Mouse (Mus musculus) spleen, adult 12 weeks (tissue): ENCODE results near the gene Tpra1.
A peak's percentile ranks its signal among the peaks of the same experiment; 100 is the strongest.

Experiments used
- DNase-seq: peaks from one replicate; pipeline ENCODE4 v3.0.0; 2022; ENCODE audit warnings: low spot score

The Tpra1 gene

DNA sequence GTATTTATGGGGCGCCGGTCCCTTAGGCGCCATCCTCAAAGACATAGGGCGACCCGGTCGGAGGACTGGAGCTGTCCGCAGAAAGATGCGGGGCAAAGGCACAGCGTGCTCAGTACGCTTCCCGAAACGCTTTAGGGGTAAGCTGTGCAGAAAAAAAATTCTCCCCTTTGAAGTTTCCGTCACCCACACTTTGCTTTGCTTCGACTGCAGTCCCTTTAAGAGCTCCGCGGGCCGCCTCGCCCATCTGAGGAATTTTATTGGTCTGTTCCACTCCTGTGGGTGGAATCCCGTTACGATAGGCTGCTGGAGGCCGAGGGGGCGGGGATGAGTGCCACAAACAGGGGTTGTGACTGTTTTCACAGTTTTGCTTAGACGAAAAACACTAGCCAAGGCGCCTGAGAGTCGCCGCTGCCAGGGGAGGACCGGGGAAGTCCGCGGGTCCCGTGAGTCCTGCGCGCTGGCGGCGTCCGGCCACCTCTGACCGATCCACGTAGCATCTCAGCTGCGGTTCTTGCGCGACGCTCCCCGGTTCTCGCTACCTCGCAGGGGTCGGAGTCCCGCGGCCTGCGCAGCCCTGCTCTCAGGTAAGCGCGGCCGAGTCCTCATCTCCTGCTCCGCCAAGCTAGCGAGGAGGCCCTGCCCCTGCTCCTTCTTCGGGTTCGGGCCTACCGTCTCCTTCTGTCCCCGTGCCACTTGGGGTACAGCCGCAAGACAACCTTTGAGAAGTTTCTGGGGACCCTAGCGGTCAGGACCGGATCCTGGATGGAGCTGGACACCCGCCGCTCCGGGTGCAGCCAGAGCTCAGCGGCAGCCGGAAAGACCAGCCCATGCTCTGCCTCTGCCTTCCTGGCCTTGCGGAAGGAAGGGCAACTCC lies at the start of gene Tpra1:
Gene Tpra1, plus strand, starts transcription at position 305 of the 874 bp plus-strand sequence.
- peak; percentile 87 for DNase-seq

DNA sequence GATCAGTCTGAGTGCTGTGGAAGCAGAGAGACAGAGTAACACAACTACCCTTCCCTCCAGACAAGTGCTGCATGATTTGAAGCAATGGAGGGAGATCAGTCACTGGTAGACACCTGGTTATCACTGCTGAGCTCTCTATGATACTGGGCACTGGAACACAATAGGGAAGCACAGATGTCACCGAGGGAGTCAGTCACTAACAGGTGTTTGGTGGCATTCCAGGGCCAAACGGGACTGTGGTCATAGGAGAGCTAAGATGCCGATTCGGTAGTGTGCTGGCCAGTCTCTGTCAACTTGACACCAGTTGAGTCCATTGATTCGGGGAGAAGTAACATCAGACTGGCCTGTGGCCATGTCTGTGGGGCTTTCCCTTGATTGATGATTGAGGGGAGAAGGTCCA lies 47.5 kb upstream of the Tpra1 start:
- no peak for DNase-seq

DNA sequence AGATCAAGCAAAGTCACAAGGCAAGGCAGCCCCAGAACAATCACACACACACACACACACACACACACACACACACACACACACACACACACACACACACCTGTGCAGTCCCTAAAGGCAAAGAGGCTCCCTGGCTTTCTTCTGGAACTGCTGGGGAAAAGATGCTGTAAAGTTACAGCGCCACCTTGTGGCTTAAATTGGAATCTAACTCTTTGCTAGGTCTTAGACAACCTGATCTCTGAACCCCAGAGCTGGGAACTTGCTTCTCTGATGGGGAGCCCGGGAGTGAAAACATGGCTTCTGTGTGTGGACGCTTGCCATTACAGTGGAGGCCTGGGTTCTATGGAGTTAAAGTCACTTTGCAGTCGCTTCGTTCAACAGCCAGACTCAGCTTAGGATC lies 46.4 kb upstream of the Tpra1 start:
- peak; percentile 38 for DNase-seq

DNA sequence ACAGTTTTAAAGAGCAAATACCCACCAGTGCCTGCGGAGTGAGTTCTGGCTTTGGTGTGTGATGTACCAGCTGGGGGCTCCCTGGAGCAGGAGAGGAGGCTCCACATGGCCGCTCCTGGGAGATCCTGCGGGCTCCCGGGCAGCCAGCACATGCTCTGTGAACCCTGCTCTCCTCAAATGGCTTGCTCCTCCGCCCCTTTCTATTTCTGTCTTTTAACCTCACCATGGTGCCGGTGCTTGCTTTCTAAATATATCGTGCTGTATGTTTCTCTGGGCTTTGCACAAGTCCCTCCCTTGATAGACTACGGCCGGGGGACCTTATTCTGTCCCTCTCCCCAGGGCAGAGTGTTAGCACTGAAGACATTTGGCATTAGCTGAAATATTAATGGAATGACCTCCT lies 44.8 kb upstream of the Tpra1 start:
- DNase-seq: no peak

DNA sequence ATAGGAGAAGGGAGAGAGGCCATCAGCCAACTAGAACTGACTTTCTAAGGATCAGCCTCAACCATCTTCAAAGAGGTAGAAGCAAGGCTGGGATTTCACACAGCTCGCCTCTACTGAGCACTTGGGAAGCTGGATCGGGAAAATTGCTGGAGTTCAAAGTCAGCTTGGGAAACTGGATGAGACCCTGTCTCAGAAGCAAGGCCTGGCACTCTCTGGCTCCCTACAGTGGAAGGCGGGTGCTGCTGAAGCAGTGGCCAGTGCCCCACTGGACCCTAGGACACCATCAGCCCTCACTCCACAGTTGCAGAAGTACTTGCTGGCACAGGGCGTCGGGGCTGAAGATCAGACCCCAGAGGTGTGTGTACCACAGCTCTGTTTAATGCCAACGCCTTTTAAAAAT lies 44.2 kb upstream of the Tpra1 start:
- DNase-seq: no peak

DNA sequence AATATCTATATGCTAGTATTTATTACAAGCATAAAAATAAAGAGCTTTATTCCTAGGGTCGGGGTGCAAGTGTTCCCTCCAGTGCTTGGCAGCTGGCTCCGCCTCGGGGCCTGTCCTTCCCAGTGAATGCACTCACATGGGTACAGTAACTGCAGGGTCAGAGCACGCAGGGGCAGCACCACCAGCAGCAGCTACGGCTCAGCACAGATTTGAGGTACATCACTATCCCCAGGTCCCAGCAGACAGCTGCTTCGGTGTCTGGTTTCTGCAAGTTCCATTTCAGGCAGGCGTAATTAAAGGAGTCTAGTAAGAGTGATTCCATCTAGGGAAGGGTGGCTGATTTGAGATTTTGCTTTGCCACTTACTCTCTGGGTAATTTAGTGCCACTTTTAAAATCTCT lies 43.7 kb upstream of the Tpra1 start:
- no peak for DNase-seq

DNA sequence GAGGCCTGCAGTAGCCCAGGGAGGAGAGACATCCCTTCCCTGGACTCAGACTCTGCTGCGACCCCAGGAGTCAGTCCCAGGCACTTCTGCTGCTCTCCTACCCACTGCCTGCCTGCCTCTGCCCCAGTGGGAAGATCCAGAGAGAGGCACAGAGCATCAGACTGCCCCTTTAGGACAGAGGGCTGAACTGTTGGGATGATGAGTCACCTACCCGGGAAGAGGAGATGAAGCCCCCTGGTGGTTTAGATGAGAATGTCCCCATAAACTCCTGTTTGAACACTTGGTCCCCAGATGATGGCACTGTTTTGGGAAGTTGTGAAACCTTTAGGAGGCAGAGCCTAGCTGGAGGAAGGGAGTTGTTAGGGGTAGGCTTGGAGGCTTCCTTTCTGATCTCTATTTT lies 41.1 kb upstream of the Tpra1 start:
- DNase-seq: no peak

DNA sequence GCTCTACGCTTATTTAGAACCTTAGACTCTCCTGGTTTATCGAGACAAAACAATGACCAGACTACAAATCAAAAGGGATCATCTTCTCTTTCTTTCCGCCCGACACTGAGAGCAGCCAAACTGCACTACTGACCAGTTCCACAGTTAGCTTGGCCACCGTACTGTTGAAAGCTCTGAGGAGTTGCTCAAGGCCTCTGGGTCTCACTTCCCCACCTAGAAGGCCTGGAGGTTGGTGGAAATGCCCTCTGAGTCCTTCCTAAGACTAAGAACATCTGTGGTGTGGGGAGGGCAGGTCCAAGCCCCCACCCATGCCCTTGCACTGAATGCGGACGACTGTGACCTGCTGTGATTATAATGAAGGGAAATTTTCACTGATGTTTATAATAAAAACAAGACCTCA lies 36.3 kb upstream of the Tpra1 start:
- DNase-seq: no peak

DNA sequence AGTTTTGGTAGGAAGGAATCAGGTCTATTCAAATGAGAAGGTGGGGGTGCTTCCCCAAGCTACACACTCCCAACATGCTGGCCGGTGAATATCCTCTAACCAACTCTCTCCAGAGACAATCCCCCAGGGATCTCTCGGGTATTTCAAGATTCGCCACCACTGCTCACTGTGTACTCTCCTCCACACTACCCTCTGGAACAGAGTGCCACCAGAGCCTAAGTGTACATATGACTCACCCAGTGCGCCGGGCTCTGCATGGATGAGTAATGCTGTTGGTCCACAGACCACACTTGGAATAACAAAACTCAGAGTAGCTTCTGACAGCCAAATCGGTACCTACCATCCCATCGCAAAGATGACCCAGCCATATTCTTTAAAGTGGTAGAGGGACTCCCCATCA lies 32.6 kb upstream of the Tpra1 start:
- no peak for DNase-seq

DNA sequence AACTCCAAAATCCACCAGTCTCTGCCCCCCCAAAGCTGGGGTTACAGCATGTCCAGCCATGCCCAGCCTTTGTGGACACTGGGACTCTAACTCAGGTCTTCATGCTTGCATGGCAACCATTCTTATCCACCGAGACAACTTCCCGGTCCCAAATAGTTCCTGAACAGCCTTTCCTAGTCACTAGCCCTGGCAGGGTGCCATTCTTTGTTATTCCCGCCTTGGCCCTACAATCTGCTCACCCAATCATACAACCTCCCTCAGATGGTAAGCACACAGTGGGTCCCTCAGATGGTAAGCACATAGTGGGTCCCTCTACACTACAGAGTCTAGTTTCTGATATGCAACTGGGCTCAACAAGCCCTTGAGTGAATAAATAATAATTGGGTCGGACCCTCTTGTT lies 31.5 kb upstream of the Tpra1 start:
- no peak for DNase-seq

DNA sequence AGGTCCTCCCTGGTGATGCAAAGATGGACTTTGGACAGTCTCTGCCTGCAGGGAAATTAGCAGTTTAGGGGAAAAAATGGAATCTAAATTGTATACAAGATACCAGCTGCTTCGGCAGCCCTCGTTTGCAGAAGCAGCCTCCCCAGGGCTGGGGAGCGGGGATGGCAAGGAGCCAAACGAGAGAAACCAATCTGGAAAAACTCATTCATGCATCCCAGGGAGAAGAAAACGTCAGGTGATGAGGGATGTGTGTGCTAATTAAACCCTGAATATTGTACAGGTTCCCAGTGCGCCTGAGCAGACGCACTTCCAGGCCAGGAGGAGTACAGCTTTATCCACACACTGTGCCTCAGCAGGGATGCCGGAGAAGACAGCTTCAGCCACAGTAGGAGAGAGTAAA lies 30.5 kb upstream of the Tpra1 start:
- DNase-seq: no peak

DNA sequence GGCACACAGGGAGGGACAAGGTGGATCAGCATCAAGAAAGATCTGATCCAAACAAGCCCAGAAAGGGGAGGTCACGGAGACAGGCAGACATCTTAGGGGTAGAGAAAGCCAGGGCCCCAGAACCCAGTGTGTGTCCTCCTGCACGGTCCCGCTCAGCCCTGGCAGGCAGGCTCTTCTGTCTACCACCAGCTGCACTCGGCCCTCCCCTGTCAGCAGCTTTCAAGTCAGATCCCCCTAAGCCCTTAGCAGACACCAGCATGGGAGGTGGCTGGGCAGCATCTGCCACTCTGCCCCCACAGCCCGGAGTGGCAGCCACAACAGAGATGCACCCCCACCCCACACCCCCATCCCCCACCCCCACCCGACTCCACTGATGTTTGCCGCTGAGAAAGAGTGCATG lies 29.2 kb upstream of the Tpra1 start:
- no peak for DNase-seq

DNA sequence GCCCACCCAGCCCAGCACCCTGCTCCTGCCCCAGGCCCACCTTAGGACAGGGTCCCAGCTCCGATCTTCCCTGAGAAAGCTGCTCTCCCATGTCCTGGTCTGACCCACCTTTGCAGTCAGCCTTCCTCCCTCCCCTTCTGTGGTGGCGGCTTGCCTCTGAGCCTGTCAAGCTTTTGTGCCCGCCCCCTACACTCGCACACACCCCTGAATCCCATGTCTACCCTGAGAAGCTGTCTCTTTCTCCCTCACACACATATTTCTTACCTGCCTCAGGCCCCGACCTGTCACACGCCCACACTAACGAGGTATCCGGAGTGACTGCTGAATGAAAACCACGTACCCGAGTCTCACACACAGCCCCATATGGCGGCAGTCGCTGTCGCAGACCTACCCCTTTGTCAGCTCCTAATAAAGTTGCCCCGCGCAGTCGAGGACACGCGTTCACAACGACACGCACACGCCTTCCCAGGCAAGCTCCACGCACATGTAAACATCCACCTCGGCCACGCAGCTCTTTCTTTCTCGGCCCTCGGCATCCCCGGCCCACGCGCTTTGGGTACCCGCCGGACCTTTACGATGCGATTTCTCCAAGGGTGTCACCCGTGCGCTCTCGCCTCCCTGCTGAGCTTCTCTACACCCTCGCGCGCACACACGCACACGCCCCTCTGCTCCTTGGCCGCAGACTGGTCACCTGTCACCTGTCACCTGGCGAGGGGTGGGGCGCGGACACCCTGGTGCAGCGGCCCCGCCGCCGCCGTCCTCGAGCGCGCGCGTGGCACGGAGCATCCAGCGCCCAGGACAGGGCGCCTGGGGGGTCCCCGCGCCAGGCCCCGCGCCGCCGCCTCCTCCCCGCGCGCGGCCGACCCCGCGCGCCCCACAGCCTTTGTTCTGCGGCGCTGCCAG lies 27.8 kb upstream of the Tpra1 start:
- no peak for DNase-seq

DNA sequence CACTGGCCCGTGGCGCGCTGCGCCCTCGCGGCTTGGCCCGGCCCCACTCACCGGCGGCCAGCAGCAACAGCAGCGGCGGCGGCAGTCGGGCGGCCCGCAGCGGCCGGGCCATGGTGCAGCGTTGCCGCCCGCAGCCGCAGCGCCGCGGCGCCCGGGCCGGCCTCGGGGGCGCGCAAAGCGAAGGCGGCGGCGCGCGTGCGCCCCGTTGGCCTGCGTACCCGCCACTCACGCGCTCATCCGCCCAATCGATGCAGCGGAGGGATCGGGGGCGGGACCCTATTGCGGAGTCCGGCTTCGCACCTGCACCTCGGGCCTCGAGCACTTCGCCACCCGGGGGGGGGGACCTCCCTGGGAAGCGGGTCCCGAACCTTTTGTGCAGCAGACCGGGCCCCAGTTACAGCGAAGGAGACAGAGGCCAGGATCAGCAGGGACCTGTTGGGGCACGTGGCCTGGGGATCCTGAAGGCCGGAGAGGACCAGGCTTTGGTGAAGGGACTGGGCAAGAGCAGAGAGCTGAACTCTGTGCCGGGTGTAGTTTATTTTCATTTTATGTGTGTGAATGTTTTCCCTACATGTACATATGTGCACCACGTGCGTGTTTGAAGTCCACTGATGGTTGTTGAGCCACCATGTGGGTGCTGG lies 27.1 kb upstream of the Tpra1 start, which contains the start of gene Podxl2:
Gene Podxl2, minus strand, starts transcription at position 177 of the 641 bp plus-strand sequence.
- DNase-seq: no peak

DNA sequence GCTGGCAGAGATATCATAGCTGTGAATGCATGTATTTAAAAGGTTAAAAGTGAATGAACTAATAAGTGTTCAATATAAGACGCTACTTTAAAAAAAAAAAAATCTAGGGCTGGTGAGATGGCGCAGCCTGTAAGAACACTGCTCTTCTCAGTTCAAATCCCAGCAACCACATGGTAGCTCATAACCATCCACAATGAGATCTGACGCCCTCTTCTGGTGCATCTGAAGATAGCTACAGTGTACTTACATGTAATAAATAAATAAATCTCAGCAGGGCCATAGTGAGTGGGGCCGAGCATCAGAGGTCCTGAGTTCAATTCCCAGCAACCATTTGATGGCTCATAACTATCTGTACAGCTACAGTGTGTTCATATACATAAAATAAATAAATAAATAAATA lies 22.6 kb upstream of the Tpra1 start:
- no peak for DNase-seq

DNA sequence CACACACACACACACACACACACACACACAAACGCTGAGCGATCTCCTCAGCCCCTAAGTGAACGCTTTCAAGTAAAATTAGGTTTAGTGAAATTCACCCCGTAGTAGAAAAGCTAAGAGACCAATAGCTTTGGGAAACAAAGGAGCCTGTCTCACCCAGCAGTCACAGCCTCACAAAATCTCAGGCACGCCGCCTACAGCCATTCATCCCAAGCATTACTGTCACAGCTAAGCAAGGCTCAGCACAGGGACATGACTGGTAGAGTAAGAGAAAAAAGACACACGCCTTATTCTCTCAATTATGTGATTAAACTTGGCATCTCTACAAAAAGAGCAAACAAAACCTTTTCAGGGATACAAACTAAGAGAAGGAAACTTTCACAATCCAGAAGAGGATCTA lies 20.7 kb upstream of the Tpra1 start:
- DNase-seq: no peak

DNA sequence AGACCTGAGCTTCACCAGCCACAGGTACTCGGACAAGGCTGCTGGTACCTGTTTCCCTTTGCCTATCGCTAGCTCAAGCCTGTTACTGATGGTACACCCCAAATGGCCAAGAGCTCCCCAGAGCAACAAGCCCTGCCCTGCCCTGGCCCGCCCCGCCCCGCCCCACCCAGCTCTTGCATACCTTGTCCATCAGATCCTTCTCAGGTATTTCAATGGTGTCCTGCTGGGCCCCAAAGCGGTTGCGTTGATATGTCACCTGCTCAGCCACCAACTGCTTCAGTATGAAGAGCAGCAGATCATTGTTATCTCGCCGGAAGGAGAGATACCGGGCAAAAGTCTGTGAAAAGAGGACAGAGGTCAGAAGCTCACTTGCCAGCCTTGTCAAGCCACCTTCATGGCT lies 17.9 kb upstream of the Tpra1 start:
- no peak for DNase-seq

DNA sequence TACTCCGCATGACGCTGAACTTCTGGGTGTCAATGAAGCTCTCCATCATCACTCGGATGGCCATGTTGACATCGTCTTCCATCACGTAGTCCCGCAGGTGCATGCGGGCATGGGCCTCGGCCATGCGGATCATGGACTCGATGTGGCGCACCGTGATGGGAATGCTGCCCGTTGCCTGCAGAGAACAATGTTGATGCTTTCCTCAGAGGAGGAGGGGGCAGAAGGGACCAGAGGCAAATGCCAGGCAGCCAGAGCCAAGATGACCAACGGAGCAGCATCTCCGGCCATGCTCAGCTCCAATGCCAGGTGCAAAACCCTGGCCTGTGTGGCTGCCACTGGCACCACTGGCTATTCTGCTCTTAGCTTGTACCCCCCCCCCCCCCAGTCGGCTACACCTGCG lies 17.4 kb upstream of the Tpra1 start:
- DNase-seq: no peak

DNA sequence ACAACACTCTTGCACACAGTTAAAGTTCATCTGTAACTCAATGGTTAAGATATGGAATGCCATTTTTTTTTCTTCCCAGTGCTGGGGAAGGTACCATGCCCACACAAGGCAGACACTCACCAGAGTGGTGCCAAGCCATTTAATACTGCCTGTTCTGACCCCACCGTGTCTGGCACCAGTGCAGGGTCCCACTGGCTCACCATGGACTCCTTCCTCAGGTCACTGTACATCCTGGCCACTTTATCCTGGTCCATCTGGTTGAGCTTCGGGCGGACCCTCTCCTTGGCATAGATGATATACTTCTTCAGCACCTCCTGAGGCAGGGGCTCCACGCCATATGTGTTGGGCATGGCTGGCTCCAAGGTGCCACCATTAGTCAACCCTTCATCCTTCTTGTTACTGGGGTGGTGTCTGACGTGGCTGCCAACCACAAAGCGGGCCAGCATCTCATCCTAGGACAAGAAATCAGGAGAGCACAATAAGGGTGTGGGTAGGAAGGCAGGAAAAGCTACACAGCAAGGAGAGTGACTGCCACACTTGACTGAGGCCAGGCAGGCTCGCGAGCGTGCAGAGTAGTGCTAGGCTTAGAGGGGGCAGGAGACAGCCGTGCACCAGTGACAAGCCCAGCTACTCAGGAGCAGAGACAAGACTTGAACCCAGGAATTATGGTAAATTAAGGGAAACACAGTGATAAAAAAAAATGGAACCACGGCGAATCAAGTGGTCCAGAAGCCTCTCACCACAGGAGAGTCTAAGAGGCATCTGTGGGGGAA lies 16.2 kb upstream of the Tpra1 start:
- DNase-seq: no peak

DNA sequence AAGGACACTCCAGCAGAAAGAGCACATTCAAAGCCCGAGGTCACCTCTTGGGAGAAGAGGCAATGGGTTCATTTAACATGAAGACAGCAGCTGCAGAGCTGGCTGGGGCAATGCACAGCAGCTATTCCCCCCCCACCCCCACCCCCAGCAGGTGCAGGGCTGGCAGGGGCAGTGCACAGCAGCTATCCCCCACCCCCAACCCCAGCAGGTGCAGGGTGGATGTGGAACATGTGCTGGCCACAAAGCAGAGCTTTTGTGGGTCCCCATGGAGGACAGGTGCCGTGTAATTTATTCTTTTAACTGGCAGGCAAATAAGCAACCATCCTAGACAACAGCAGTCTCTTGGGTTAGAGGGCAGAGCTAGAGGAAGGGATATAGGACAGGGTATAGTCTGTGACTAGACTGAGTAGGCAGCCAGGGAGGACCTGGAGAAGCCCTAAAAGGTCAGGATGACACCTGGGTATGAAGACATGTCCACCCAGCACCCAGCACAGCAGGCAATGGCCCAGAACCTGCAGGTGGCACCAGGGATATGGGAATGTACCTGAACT lies 15.6 kb upstream of the Tpra1 start:
- no peak for DNase-seq

DNA sequence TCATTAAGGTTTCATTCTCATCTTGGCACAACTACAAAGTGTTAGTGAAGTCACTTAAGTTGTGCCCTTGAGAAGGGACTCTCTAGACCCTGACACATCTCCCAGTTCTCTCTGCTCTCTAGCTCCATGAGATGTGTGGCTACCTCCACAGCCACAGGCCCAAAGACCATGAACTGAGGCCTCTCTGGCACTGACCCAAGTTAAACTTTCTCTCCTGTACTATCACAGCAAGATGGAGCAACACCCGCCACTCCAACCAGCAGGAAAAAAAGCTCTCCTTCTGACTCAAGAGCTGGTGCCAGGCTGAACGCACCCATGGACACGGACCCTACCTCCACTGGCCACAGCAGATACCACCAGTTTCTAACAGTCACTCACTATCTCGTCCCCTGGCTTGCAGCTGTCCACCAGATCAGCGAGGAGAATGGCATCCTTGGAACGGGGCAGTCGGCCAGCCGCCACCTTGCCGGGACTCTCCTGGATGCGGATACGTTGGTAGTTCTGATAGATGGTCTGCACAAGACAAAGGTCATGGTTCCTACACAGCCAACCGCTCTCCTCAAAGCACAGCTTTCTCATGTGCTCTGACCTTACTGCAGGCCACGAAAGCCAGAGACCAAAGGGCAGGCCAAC lies 12.5 kb upstream of the Tpra1 start:
- DNase-seq: no peak
